Mouse (Mus musculus) heart, embryonic 13.5 days (tissue): ENCODE results near the gene Adgrb3. TPM values are rescaled to one million over a fixed set of nuclear protein-coding genes. Genes with fewer than 3 reads are reported as not detected.

Source experiments
- ATAC-seq: fragments of 200-750 bp; cut with Nextera tagmentation; 2 replicates; pipeline ENCODE4 v1.8.0; 2017; ENCODE audit warnings: moderate TSS enrichment; ENCODE audit not compliant: insufficient number of reproducible peaks, low FRiP score, low TSS enrichment; ENCODE audit errors: extremely low read depth
- H3K27ac ChIP-seq: fragments of 300-500 bp; sonication (generic); replicated peaks from 2 replicates; pipeline ENCODE4 v1.5.1; 2015; ENCODE audit warnings: moderate library complexity, mild to moderate bottlenecking, inconsistent platforms
- H3K27me3 ChIP-seq: fragments of 300-500 bp; sonication (generic); replicated peaks from 2 replicates; pipeline ENCODE4 v1.6.1; 2015; ENCODE audit warnings: mild to moderate bottlenecking, inconsistent platforms
- H3K36me3 ChIP-seq: fragments of 300-500 bp; sonication (generic); 2 replicates; pipeline ENCODE4 v1.6.1; 2015; ENCODE audit warnings: mild to moderate bottlenecking, inconsistent platforms
- H3K4me1 ChIP-seq: fragments of 300-500 bp; sonication (generic); 2 replicates; pipeline ENCODE4 v1.6.1; 2015; ENCODE audit warnings: inconsistent platforms
- H3K4me2 ChIP-seq: fragments of 300-500 bp; sonication (generic); 2 replicates; pipeline ENCODE4 v1.6.1; 2015; ENCODE audit warnings: inconsistent platforms, mild to moderate bottlenecking, moderate library complexity
- H3K4me3 ChIP-seq: fragments of 300-500 bp; sonication (generic); 2 replicates; pipeline ENCODE4 v1.5.1; 2015; ENCODE audit warnings: moderate library complexity, mild to moderate bottlenecking, inconsistent platforms
- H3K9ac ChIP-seq: fragments of 300-500 bp; sonication (generic); 2 replicates; pipeline ENCODE4 v1.6.1; 2015; ENCODE audit warnings: inconsistent platforms, mild to moderate bottlenecking, moderate library complexity
- H3K9me3 ChIP-seq: fragments of 300-500 bp; sonication (generic); 2 replicates; pipeline ENCODE4 v1.6.1; 2016; ENCODE audit warnings: inconsistent platforms
- WGBS: fragments of 180-500 bp; shearing (Covaris S2); methylation state at CpG from one replicate; pipeline ENCODE4 v1.1.7; 2015; ENCODE audit warnings: mixed read lengths; 5-methylcytosine and 5-hydroxymethylcytosine counted together
- polyA plus RNA-seq: library from polyadenylated mRNA; unstranded; fragments of >200 nt; fragmentation: Nextera tagmentation; extraction: Ambion mirVana; gene quantifications from 2 replicates; pipeline ENCODE4 v1.2.1, GENCODE M21; 2015

Adgrb3 gene
- polyA plus RNA-seq, 1 experiment from 2014 or later, result 0.21 TPM

GRCm38 (mm10) chr1:25105367-25105766 is 724.1 kb downstream of the Adgrb3 start:
- no peak for ATAC-seq
- Histone ChIP-seq H3K9ac (no peak overlapping the region), H3K27me3 (no peaks in the 10 kb centered on the region), H3K9me3 (no peaks in the 10 kb centered on the region), H3K27ac (no peak overlapping the region), H3K4me1 (peaks cover 4% of the 10 kb centered on the region; the same call in 1 of the 2 replicates), H3K36me3 (no peaks in the 10 kb centered on the region), H3K4me2 (no peak overlapping the region), H3K4me3 (no peak overlapping the region)
- 28% methylated on average over 4 of the region's 4 CpGs for WGBS

DNA sequence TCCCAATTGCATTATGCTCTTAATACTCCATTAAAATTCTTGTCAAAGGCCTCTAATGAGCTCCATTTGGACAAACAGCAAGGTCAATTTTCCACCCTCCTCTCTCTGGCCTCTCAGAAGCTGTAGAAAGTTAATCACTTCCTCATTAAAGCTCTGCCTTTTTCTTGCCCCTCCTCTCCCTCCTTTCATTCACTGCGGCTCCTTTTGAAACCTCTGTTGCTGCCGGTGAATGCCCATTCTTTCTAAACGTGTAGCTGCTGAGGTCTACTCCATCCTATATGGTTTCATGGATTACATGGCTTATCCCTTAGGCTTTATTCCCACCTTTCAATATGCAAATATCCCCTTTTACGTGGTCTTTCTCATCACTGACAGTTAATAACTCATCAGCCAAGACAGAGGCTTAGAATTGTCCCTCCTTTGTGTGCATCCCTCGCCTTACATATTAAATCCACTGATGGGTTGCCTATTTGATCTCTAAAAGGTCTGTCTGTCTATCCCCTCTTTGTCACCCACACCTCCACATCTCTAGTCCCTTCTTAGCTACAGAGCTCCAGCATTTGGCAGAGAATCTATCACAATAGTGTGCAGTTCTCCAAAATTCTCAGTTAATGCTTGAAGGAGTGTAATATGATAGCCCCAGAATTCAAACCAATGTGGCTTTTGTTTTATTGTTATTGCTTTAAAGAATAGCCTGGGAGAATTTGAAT is 741.3 kb downstream of the Adgrb3 start:
- WGBS, result 58% methylated on average over 5 of the region's 5 CpGs

DNA sequence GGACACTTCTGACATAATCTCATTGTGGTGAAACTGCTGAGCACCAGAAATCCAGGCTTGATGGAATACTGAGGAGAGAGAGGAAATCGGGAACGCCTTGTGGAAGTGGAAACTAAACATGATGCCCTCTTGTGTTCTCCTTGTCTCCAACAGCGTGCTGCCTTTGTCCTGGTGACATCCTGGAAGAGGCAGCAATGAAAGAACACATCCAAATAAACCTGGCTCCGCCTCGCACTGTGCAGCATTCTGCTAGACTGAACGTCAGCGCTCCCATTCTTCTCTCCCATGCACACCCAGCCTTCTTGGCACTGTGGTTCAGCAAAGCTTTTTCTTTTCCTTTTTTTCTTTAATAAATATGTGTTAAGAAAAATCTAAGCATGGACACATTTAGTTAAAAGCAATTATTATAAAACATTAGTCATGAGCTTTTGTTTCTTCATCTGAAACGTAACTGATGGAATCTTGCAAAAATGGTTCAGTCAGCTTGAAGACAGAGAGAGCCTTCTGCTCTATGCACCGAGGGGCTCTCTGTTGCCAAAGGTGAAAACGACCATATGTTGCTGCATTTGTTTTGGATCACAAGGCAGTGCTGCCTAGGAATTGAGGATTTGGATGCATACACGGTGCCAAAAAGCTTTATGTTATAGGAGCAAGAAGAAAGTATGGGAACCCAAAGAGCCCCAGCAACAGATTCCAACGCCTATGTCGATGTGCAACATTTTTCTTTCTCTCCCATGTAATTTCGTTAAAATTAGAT is 743.7 kb downstream of the Adgrb3 start:
- no peak for ATAC-seq
- peak overlapping the region; percentile 43 for H3K4me2 ChIP-seq
- WGBS, result 70% methylated on average over 14 of the region's 14 CpGs

More for the DNA sequence above, 741.3 kb downstream of the Adgrb3 start:
- Histone ChIP-seq H3K27ac (no peak overlapping the region), H3K4me1 (peaks cover 11% of the 10 kb centered on the region), H3K4me2 (no peak overlapping the region), H3K27me3 (no peaks in the 10 kb centered on the region), H3K9ac (no peak overlapping the region), H3K9me3 (no peaks in the 10 kb centered on the region), H3K36me3 (no peaks in the 10 kb centered on the region), H3K4me3 (no peak overlapping the region)
- ATAC-seq, result no peak

DNA sequence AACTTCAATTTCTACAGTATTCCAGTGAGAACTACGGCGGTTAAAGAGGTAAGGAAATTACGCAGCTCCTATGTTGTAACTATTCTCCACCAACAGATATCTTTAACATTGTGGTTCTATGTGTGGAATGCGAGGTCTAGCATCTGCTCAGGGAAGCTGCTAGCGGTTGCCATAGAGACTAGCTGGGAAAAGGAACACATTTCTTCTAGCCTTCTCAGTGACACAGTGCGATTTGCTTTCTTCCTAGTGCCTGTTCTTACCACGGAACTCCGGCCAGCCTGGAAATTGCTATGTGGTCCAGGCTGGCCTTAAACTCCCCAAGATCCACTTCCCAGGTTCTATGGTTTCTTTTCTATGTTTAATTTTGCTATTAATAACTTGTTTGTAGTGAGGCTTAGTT is 747.1 kb downstream of the Adgrb3 start:
- 52% methylated on average over 8 of the region's 8 CpGs for WGBS
- Histone ChIP-seq H3K9ac (no peak overlapping the region), H3K27ac (no peak overlapping the region), H3K4me2 (no peak overlapping the region), H3K9me3 (no peaks in the 10 kb centered on the region), H3K4me1 (peaks cover 11% of the 10 kb centered on the region), H3K36me3 (no peaks in the 10 kb centered on the region), H3K27me3 (no peaks in the 10 kb centered on the region), H3K4me3 (no peak overlapping the region)
- ATAC-seq, result no peak

More for the DNA sequence above, 743.7 kb downstream of the Adgrb3 start:
- Histone ChIP-seq H3K36me3 (no peaks in the 10 kb centered on the region), H3K4me3 (no peak overlapping the region), H3K4me1 (peaks cover 11% of the 10 kb centered on the region), H3K27me3 (no peaks in the 10 kb centered on the region), H3K9me3 (no peaks in the 10 kb centered on the region), H3K9ac (no peak overlapping the region), H3K27ac (no peak overlapping the region)

GRCm38 (mm10) chr1:25081265-25081849 is 748.1 kb downstream of the Adgrb3 start:
- 58% methylated on average over 4 of the region's 4 CpGs for WGBS

DNA sequence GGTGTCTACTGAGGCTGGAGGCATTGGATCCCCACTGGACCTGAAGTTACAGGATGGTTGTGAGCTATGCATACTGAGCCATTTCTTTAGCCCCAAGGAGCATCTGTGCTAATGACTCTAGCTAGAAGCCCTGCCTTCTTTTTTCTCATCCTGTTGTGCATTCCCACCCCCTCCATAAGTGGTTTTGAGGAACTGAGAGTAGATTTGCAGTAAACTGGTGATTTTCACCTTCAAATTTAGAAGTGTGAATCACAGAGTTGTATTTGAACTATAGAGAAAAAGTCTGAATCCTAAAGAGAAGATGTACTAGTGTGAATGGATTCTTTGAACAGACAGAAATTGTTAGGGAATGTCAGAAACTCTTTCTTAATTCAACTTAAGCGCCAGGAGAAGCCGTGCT is 750.1 kb downstream of the Adgrb3 start:
- 82% methylated on average over 2 of the region's 2 CpGs for WGBS
- Histone ChIP-seq H3K36me3 (no peaks in the 10 kb centered on the region), H3K9ac (no peak overlapping the region), H3K4me2 (no peak overlapping the region), H3K4me3 (no peak overlapping the region), H3K27me3 (no peaks in the 10 kb centered on the region), H3K9me3 (no peaks in the 10 kb centered on the region), H3K4me1 (no peaks in the 10 kb centered on the region), H3K27ac (no peak overlapping the region)
- ATAC-seq, result no peak

More at GRCm38 (mm10) chr1:25081265-25081849, 748.1 kb downstream of the Adgrb3 start:
- H3K36me3 ChIP-seq, result no peaks in the 10 kb centered on the region
- H3K4me2 ChIP-seq, result no peak overlapping the region
- no peak for ATAC-seq
- no peaks in the 10 kb centered on the region for H3K27me3 ChIP-seq
- peaks cover 11% of the 10 kb centered on the region for H3K4me1 ChIP-seq
- H3K27ac ChIP-seq, result no peak overlapping the region
- no peaks in the 10 kb centered on the region for H3K9me3 ChIP-seq
- H3K4me3 ChIP-seq, result no peak overlapping the region
- no peak overlapping the region for H3K9ac ChIP-seq

- 74% methylated on average over 5 of the region's 5 CpGs for WGBS
- Histone ChIP-seq H3K9me3 (no peaks in the 10 kb centered on the region), H3K27me3 (no peaks in the 10 kb centered on the region), H3K27ac (no peak overlapping the region), H3K4me3 (no peak overlapping the region), H3K9ac (no peak overlapping the region), H3K4me1 (no peaks in the 10 kb centered on the region), H3K4me2 (no peak overlapping the region), H3K36me3 (no peaks in the 10 kb centered on the region)
- no peak for ATAC-seq
Measured at GRCm38 (mm10) chr1:25075952-25076351, 753.6 kb downstream of the Adgrb3 start.

DNA sequence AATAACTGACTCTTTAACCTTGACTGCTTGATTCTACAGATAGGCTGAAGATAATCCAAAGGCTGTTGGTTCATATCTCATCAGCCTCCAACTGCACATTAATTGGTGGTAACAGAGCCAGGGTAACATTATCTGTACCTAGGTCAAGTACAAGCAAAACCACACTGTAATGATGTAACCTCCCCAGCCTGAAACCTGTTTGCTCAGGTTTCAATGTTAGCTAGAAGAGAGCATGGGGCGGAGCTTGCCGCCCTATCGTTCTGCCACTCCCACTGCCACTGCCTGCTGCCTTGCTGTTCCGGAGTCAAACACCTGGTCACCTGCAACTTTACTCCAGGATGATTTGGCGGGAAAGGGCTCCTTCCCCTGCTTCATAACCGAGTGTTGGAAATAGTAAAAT is 765.5 kb downstream of the Adgrb3 start:
- 0 out of 2 replicates have a peak overlapping the region, but pooled peaks have one; percentile 8 for H3K4me3 ChIP-seq
- H3K9ac ChIP-seq, result no peak overlapping the region
- H3K9me3 ChIP-seq, result no peaks in the 10 kb centered on the region
- H3K4me2 ChIP-seq, result peak overlapping the region; percentile 40; the same call in 1 of the 2 replicates
- WGBS, result 19% methylated on average over 6 of the region's 6 CpGs
- H3K27me3 ChIP-seq, result no peaks in the 10 kb centered on the region
- no peak for ATAC-seq
- no peaks in the 10 kb centered on the region for H3K36me3 ChIP-seq
- H3K27ac ChIP-seq, result no peak overlapping the region
- no peaks in the 10 kb centered on the region for H3K4me1 ChIP-seq

- H3K27ac ChIP-seq, result no peak overlapping the region
- no peak overlapping the region for H3K4me2 ChIP-seq
- no peak overlapping the region for H3K9ac ChIP-seq
- no peaks in the 10 kb centered on the region for H3K4me1 ChIP-seq
- H3K27me3 ChIP-seq, result no peaks in the 10 kb centered on the region
- ATAC-seq, result no peak
- WGBS, result 64% methylated on average over 3 of the region's 3 CpGs
- H3K4me3 ChIP-seq, result no peak overlapping the region
- H3K9me3 ChIP-seq, result no peaks in the 10 kb centered on the region
- H3K36me3 ChIP-seq, result no peaks in the 10 kb centered on the region
Measured at GRCm38 (mm10) chr1:25060935-25061334, 768.6 kb downstream of the Adgrb3 start.

- ATAC-seq, result no peak
- no peaks in the 10 kb centered on the region for H3K9me3 ChIP-seq
- H3K4me2 ChIP-seq, result no peak overlapping the region
- 80% methylated on average over 6 of the region's 6 CpGs for WGBS
- no peak overlapping the region for H3K9ac ChIP-seq
- no peaks in the 10 kb centered on the region for H3K27me3 ChIP-seq
- no peak overlapping the region for H3K27ac ChIP-seq
- H3K4me1 ChIP-seq, result no peaks in the 10 kb centered on the region
- no peak overlapping the region for H3K4me3 ChIP-seq
- no peaks in the 10 kb centered on the region for H3K36me3 ChIP-seq
Measured at GRCm38 (mm10) chr1:25060191-25060590, 769.3 kb downstream of the Adgrb3 start.

- Histone ChIP-seq H3K4me2 (no peak overlapping the region), H3K9ac (no peak overlapping the region), H3K9me3 (no peaks in the 10 kb centered on the region), H3K4me3 (no peak overlapping the region), H3K4me1 (no peaks in the 10 kb centered on the region), H3K27me3 (no peaks in the 10 kb centered on the region), H3K27ac (no peak overlapping the region), H3K36me3 (no peaks in the 10 kb centered on the region)
- 56% methylated on average over 2 of the region's 2 CpGs for WGBS
- ATAC-seq, result no peak
Measured at GRCm38 (mm10) chr1:25057656-25058055, 771.9 kb downstream of the Adgrb3 start.
